In the genomic region with DNA sequence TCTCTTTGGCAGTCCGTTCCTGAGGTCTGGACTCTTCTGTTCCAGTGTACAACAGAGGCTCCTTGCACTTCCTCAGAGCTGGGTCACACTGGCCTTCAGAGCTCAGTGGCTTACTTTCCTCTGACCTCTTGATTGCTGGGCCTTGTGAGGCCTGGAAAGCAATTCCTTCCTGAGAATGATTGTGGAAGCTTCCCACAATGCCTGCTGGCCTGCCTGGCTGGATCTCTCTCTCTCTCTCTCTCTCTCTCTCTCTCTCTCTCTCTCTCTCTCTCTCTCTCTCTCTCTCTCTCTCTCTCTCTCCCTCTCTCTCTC, we compare ENCODE assay signal across 8 mouse cellular contexts. TPM values are rescaled to one million over a fixed set of nuclear protein-coding genes. Genes with fewer than 3 reads are reported as not detected.
DNase-seq lines count a peak whose midpoint lies in the region; ATAC-seq and TF ChIP-seq lines count a peak whose summit lies in the region.

No protein-coding gene starts in this region.

- H3K27me3 ChIP-seq in embryonic facial prominence, embryonic 14.5 days (replicated peaks; ENCODE audit: control insufficient read depth, insufficient read depth, low read length), result no peaks in the 10 kb centered on the region
- no peaks in the 10 kb centered on the region for H3K27me3 ChIP-seq in midbrain, embryonic 10.5 days (ENCODE audit: low read depth, poor library complexity, severe bottlenecking)

- peaks cover 14% of the 10 kb centered on the region; the same call in 1 of the 2 replicates for H3K36me3 ChIP-seq in embryonic facial prominence, embryonic 14.5 days (ENCODE audit: control insufficient read depth, insufficient read depth, low read length)
- H3K36me3 ChIP-seq in midbrain, embryonic 10.5 days, result peaks cover 17% of the 10 kb centered on the region

- H3K4me3 ChIP-seq in lung, adult 2 months (replicated peaks; ENCODE audit: extremely low read depth, low read depth, low read length), result no peak overlapping the region
- H3K4me3 ChIP-seq in embryonic facial prominence, embryonic 14.5 days (ENCODE audit: low read depth, low read length), result no peak overlapping the region
- H3K4me3 ChIP-seq in midbrain, embryonic 10.5 days, result no peak overlapping the region

- H3K9ac ChIP-seq in embryonic facial prominence, embryonic 14.5 days (ENCODE audit: low read depth, low read length), result peak overlapping the region; percentile 37; the same call in 1 of the 2 replicates

- H3K4me2 ChIP-seq in embryonic facial prominence, embryonic 14.5 days (ENCODE audit: low read depth, low read length), result peak overlapping the region; percentile 55; the same call in 1 of the 2 replicates

- peaks cover 22% of the 10 kb centered on the region for H3K4me1 ChIP-seq in lung, adult 2 months (ENCODE audit: control insufficient read depth, insufficient read depth, low read length)
- peaks cover 23% of the 10 kb centered on the region for H3K4me1 ChIP-seq in embryonic facial prominence, embryonic 14.5 days (ENCODE audit: control insufficient read depth, insufficient read depth, low read length)
- H3K4me1 ChIP-seq in midbrain, embryonic 10.5 days, result peaks cover 42% of the 10 kb centered on the region

- H3K27ac ChIP-seq in embryonic facial prominence, embryonic 14.5 days (replicated peaks; ENCODE audit: low read depth, low read length), result peak overlapping the region; percentile 90
- H3K27ac ChIP-seq in midbrain, embryonic 10.5 days (replicated peaks), result peak overlapping the region; percentile 65

- no peak for ATAC-seq in embryonic facial prominence, embryonic 14.5 days (ENCODE audit: low read depth)

- peak; percentile 26 for DNase-seq in lung, adult 2 months
- no peak for DNase-seq in lung, adult 18-20 months
- no peak for DNase-seq in embryonic facial prominence, embryonic 14.5 days (ENCODE audit: low spot score)
- peak; percentile 46 for DNase-seq in kidney, adult 11 months
- no peak for DNase-seq in midbrain, embryonic 10.5 days (ENCODE audit: low spot score)
- no peak for DNase-seq in urinary bladder, postnatal 14 days (ENCODE audit: low spot score)
- no peak for DNase-seq in urinary bladder, postnatal 36 days (ENCODE audit: low spot score in 2 of 2)
- DNase-seq in spleen, adult 12 weeks (ENCODE audit: low spot score), result no peak

- TF ChIP-seq POLR2A in lung, adult 2 months (IDR thresholded peaks at IDR 0.05; ENCODE audit: borderline replicate concordance, extremely low read depth, low read depth, low read length), result no peak

- H3K9me3 ChIP-seq in embryonic facial prominence, embryonic 14.5 days (ENCODE audit: control insufficient read depth, low read length), result no peaks in the 10 kb centered on the region
- no peaks in the 10 kb centered on the region for H3K9me3 ChIP-seq in midbrain, embryonic 10.5 days (replicated peaks)

- no peak for TF ChIP-seq CTCF in lung, adult 2 months (IDR thresholded peaks at IDR 0.05; ENCODE audit: insufficient read depth, low read length)

- 6% methylated on average over 1 of the region's 1 CpGs for WGBS in lung, adult 2 months
- WGBS in embryonic facial prominence, embryonic 14.5 days, result 33% methylated on average over 1 of the region's 1 CpGs
- WGBS in midbrain, embryonic 10.5 days, result 26% methylated on average over 1 of the region's 1 CpGs

RNA-seq across cellular contexts. Expression of a gene that starts 9.7 kb away (rescaled TPM):
- polyA plus RNA-seq in lung, adult 2 months (2012; rRNA removed), result 2.9 and 4.7 TPM in 2 replicates
- polyA plus RNA-seq in embryonic facial prominence, embryonic 14.5 days (2014; fragmentation: Nextera tagmentation; extraction: Ambion mirVana), result 6.8 and 9.5 TPM in 2 replicates
- 7.8 and 8.2 TPM in 2 replicates for polyA plus RNA-seq in midbrain, embryonic 10.5 days (2016; fragmentation: Nextera tagmentation; extraction: Ambion mirVana)

RNA-seq across cellular contexts. Expression of a gene that starts 25.9 kb away (rescaled TPM):
- 15.2 and 16.0 TPM in 2 replicates for polyA plus RNA-seq in lung, adult 2 months (2012; rRNA removed)
- 7.3 and 8.9 TPM in 2 replicates for polyA plus RNA-seq in embryonic facial prominence, embryonic 14.5 days (2014; fragmentation: Nextera tagmentation; extraction: Ambion mirVana)
- 2.3 and 2.7 TPM in 2 replicates for polyA plus RNA-seq in midbrain, embryonic 10.5 days (2016; fragmentation: Nextera tagmentation; extraction: Ambion mirVana)

RNA-seq across cellular contexts. Expression of a gene that starts 29.0 kb away (rescaled TPM):
- polyA plus RNA-seq in lung, adult 2 months (2012; rRNA removed), result 26.4 and 31.7 TPM in 2 replicates
- polyA plus RNA-seq in embryonic facial prominence, embryonic 14.5 days (2014; fragmentation: Nextera tagmentation; extraction: Ambion mirVana), result 3.3 and 3.5 TPM in 2 replicates
- 1.1 and 1.2 TPM in 2 replicates for polyA plus RNA-seq in midbrain, embryonic 10.5 days (2016; fragmentation: Nextera tagmentation; extraction: Ambion mirVana)

RNA-seq across cellular contexts. Expression of a gene that starts 40.4 kb away (rescaled TPM):
- 41.1 and 46.5 TPM in 2 replicates for polyA plus RNA-seq in lung, adult 2 months (2012; rRNA removed)
- 15.0 and 21.4 TPM in 2 replicates for polyA plus RNA-seq in embryonic facial prominence, embryonic 14.5 days (2014; fragmentation: Nextera tagmentation; extraction: Ambion mirVana)
- polyA plus RNA-seq in midbrain, embryonic 10.5 days (2016; fragmentation: Nextera tagmentation; extraction: Ambion mirVana), result 10.7 and 12.5 TPM in 2 replicates

RNA-seq across cellular contexts. Expression of a gene that starts 40.4 kb away (rescaled TPM):
- 11.0 and 17.2 TPM in 2 replicates for polyA plus RNA-seq in lung, adult 2 months (2012; rRNA removed)
- polyA plus RNA-seq in embryonic facial prominence, embryonic 14.5 days (2014; fragmentation: Nextera tagmentation; extraction: Ambion mirVana), result 3.0 and 3.2 TPM in 2 replicates
- polyA plus RNA-seq in midbrain, embryonic 10.5 days (2016; fragmentation: Nextera tagmentation; extraction: Ambion mirVana), result 1.4 TPM in 2 replicates

Comparison
In these comparisons a context has a peak if more than half of its experiments do, and no peak if none do; other contexts are left out.
1. DNase-seq: peak in lung, adult 2 months (single experiment) and kidney, adult 11 months (single experiment); none in lung, adult 18-20 months (0 of 2), embryonic facial prominence, embryonic 14.5 days (single experiment), midbrain, embryonic 10.5 days (single experiment), urinary bladder, postnatal 14 days (single experiment), urinary bladder, postnatal 36 days (0 of 2) and spleen, adult 12 weeks (single experiment).